Mouse (Mus musculus): Measurements from ENCODE around the gene Evi2. TPM values are rescaled to one million over a fixed set of nuclear protein-coding genes. Genes with fewer than 3 reads are reported as not detected.
A peak's percentile ranks its signal among the peaks of the same experiment; 100 is the strongest.

Evi2 gene
- not detected for total RNA-seq (2021)
- long read RNA-seq, partial matches to known transcripts: 1 of 1 reads
- long read RNA-seq, other reads (novel, unspliced or antisense): 0 of 1 reads

DNA sequence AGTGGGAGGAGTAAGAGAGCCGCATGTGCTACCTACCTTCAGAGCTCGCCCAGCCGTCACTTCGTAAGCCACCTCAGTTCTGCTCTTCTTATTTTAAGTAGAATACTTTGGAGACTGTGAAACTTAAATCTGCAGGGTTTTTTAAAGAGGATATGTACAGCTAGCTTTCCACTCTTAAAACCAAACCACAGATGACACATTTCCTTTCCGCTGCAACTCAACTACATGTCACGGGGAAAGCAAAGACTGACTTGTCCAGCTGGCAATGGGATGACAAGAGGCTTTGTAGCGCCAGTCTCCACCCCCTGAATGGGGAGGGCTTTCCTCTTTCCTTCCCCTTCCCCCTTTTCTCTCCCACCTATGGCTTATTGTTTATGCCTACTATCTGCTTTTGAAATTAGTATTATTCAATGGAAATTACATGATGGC, at the start of gene Evi2, which contains the start of gene Evi2a:
Gene Evi2 (minus strand): TSS at position 257 of the 429 bp plus-strand sequence.
Gene Evi2a (minus strand): TSS at position 277 of the 429 bp plus-strand sequence.
- peak in 1 of 2 experiments; percentile 49 for DNase-seq (ENCODE audit: low spot score in 2 of 2)

DNA sequence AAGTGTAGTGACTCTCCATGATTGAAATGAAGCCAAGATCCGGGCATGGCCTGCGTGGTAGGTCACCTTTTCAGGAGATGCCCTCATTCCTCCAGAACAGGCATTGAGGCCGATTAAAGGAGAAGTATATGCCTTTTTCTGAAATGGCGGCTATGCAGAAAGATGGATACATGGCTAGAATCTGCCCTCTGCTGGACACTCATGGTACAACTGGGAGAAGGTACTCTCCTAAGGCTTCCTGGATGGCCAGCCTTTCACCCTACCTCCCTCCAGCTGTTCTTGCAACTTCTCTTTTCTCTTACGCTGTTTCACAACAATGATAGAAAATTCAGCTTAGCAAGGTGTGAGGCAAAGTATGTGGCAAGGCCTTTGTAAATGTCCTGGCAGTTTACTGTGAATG, 47.4 kb upstream of the Evi2 start:
- DNase-seq (ENCODE audit: low spot score in 2 of 2): peak; percentile 61 to 90

DNA sequence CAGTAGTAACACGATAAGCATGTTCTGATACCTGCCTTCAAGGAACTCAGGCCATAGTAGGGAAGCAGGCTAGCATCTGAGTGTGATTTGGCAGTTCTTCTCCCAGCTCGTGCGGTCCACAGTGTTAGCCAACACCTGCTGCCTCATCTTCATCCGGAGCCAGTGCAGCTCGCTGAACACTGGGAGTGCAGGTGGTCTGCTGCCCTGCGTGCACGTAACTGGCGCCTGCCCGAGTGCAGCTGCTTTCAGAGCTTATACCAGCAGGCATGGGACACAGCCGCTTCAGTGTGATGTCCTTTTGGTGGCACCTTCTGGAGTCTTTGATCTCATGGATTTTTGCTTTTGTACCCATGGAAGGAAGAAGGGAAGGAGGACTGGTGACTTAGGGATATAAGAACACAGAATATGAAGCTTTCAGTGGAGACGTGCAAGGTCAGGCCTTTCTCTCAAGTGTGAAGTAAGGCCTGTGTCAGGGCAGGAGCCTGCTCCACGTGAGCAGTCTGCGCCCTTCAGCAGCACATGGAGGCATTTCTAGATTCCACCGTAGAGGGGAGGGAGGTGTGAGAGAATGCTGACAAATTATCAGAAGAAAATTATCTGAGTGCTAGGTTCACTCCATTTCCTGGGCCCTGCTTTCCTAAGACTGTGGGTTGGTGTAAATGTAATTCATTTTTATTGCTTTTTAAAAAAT, 45.1 kb upstream of the Evi2 start:
- no peak for DNase-seq (ENCODE audit: low spot score in 2 of 2)

DNA sequence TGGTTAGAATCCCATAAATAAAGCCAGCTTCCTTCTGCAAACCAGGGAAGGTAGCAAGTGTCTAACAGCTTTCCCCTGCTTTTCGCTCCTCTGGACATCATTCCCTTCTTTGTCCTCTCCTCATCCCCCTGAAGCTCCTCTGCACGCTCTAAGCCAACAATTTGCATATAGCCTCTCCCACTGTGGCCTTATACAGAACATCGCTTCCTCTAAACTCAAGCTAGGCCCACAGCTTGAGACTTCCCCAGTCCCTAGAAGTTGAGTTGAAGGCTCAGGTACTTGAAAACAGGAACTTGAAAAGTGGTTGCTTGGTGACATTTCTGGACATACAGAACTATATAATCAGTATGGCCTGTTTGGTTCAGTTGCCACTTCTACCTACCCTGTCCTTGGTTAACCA, 43.4 kb upstream of the Evi2 start:
- no peak for DNase-seq (ENCODE audit: low spot score in 2 of 2)

DNA sequence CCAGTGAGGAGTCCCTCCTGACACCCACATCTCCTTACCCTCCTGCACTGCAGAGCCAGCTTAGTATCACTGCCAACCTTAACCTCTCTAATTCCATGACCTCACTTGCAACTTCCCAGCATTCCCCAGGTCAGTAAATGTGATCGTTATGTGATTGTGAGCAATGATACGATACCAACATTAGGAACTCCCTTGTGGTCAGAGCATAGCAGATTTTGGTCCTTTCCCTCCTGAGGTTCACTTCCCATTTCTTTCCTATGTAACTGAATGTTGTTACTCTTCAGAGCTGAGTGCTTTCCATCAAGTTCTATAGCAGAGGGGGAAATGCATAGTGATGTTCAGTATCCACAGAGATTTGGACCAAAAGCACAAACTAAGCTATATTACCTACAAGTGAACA, 39.9 kb upstream of the Evi2 start:
- no peak for DNase-seq (ENCODE audit: low spot score in 2 of 2)

DNA sequence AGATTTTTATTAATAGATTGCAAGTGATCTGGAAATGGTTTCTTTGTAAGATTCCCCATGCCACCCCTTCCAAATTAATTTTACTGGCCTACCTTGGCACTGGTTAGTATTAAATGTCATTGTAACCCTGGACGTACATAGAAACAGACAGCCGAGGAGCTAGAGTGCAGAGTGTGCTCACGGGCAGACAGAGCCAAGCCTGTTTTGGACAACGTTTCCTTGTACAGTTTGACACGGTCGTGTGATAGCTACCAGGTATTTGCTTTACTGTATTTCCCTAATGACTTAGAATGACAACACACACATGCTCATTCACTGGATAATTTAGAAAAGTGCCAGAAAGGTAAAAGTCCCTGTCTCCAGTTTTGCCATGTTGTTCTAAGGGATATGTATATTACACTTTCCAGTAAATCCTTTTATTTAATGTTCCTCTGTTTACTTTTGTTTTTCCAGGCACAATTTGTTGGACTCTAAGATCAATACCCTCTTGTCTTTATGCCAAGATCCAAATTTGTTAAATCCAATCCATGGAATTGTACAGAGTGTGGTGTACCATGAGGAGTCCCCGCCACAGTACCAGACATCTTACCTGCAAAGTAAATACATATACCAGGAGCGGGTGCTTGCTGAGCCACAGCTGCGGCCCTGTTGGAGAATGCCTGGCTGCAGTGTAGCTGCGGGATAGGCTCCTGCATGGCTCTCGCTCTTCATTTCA, 38.0 kb upstream of the Evi2 start:
- DNase-seq (ENCODE audit: low spot score in 2 of 2): no peak

DNA sequence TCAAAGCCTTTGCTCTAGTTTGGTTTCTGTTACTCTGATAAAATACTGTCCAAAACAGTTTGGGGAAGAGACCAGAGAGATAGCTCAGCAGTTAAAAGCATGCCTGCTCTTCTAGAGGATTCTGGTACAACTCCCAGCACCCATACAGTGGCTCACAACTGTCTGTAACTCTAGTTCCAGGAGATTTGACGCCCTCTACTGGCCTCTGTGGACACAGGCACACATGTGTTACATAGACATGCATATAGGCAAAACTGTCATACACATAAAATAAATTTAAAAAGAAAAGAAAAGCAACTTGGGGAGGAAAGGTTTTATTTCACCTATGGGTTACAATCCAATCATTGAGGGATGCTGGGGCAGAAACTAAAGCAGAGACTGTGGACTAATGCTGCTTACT, 36.6 kb upstream of the Evi2 start:
- no peak for DNase-seq (ENCODE audit: low spot score in 2 of 2)

DNA sequence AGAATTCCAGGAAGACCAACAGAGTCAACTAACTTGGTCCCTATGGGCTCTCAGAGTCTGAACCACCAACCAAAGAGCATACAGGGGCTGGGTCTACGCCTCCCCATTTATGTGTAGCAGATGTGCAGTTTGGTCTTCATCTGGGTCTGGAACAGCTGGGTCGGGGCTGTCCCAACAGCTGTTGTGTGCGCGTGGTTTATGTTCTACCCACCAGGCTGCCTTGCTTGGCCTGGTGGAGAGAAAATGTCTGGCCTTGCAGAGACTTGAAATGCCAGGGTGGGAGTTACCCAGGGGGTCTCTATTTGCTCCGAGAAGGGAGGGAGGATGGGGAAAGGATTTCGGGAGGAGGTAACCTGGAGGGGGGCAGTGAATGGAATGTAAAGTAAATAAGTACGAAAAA, 33.1 kb upstream of the Evi2 start:
- no peak for DNase-seq (ENCODE audit: low spot score in 2 of 2)

DNA sequence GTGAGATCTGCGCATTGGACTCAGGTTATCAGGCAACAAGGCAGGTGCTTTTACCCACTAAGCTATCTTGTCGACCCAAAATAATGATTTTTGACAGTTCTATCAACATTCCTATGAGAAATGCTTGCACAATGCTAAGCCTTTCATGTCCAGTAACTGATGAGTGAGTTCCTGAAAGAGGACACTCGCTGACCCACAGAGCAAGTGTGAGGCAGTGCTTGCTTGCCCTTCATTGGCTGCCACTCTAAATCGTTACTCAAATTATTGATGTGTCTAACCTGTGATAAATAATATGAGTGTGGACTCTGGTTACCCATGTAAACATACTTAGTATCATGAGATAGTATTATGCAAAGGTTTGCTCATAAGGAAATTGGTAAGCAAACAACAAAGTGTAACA, 30.1 kb upstream of the Evi2 start:
- no peak for DNase-seq (ENCODE audit: low spot score in 2 of 2)

DNA sequence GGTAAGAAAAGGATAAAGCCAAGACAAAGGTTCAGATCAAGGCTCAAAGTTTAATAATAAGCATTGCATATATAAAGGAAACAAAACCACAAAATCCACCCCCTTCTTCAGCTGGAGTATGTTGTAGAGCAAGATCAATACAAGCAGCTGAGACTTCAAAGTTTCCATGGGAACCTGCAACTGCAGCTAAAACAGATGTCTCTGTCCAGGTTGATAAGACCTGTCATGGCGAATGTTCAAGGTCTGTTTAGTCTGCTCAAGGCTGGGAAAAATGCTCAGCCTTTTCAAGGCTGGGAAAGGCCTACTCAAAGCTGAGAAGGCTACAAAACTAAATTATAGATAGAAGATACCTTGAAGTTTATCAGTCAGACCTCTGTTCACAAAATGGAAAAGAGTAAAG, 22.2 kb upstream of the Evi2 start:
- no peak for DNase-seq (ENCODE audit: low spot score in 2 of 2)

DNA sequence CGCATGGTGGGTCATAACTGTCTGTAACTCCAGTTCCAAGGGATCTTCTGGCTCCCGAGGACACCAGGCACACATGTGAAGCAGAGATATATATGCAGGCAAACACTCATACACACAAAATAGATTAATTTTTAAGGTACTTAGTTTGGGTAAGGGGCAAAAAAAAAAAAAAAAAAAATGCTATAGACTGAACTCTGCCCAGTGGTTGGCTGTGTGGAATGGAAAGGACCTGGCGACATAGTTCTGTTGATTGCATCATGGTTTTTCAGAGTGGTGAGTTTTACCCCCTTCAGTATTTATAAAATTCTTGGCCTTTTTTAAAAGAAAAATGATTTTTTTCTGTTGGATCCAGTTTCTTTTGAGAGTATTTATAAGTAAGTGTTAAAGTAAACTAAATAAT, 5.9 kb upstream of the Evi2 start:
- no peak for DNase-seq (ENCODE audit: low spot score in 2 of 2)

DNA sequence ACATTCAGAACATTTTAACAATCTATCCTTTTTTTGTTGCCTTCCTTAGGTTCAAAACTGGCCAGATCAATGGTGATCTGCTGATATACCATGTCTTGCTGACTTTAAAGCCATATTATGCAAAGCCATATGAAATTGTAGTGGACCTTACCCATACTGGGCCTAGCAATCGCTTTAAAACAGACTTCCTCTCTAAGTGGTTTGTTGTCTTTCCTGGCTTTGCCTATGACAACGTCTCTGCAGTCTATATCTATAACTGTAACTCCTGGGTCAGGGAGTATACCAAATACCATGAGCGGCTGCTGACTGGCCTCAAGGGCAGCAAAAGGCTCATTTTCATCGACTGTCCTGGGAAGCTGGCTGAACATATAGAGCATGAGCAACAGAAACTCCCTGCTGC, 5.2 kb upstream of the Evi2 start:
- DNase-seq (ENCODE audit: low spot score in 2 of 2): no peak

DNA sequence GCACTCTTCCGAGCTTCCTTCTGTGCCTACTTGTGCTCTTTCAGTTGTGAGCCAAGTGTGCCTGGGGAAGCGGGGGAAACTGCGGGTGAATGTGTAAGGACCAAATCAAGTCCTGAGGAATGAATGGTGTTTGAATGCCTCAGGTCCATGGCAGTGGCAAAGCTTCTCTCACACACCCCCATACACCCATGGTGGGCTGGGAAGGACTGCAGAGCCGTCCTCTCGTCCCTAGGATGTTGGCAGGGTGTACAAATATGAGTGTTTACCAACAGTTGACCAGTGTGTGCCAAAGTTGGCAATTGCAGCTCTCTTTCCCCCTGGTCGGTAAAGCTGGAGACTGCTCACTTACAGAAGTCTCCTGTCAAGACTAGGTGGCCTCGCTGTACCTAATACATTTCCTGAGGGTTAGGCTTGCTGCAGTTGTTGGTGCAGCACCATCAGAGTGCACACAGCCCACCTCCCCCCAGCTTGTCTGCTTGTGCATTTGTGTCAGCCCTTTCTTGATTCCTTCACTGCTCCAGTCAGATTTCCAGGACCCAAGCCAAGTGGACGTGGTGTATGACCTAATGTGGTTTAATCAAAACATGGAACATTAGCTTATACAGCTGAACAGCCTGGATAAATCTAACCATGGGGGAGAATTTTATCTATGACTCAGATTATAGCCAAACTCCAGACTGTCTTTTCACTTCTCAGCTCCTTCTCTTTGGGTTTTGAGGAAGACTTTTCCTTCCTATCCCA, 3.7 kb upstream of the Evi2 start:
- DNase-seq (ENCODE audit: low spot score in 2 of 2): peak in 1 of 2 experiments; percentile 53

DNA sequence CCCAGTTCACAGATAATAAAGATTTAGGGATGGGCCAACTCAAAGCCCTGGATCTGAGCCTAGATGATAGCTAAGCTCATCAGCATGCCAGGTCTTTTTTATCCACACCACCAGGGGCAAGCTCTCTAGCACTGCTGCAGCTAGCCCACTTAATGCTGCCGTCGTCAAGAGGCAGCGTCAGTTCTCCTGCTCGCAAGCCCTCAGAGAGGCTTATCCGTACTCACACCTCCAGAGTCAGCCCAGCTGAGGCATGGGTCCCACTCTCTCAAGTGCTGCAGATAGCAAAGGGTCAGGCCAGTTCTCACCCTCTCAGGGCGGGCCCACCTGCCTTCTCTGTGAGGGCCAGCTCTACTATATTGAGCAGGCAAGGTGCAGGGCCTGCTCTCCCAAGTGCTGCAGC, 2.9 kb upstream of the Evi2 start:
- DNase-seq (ENCODE audit: low spot score in 2 of 2): no peak

DNA sequence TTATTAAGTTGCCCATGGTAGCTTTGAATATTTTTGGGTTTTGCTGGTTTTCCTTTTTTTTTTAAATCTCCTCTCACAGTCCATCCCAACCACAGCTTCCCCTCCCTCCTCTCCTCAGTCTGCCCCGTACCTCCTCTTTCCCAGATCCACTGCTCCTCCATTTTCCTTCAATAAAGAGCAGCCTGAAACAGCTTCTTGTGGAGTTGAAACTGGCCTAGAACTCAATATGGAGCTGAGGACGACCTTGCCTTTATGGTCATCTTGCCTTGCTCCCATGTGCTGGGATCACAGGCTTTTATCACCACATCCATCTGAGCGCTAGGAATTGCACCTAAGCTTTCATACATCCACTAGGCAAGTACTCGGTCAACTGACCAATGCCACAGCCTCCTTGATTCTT, 1.1 kb upstream of the Evi2 start:
- DNase-seq (ENCODE audit: low spot score in 2 of 2): no peak

DNA sequence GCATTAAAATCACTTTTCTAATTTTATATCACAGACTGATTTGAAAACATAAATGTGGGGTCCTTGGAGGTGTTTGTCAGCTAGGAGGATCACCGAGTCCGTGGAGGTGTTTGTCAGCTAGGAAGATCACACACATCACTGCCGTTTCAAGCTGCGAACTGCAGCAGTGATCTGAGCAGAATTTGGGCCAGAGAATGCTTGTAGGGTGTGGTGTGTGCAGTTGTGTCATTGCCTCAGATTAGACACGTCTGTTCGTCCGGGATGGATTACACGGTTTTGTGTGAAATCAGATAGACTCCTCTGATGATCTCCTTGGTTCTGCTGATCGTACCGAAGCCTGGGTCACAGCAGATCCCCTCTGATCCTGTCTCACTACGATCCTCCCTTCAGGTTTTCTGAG, 385 bp upstream of the Evi2 start:
- no peak for DNase-seq (ENCODE audit: low spot score in 2 of 2)

DNA sequence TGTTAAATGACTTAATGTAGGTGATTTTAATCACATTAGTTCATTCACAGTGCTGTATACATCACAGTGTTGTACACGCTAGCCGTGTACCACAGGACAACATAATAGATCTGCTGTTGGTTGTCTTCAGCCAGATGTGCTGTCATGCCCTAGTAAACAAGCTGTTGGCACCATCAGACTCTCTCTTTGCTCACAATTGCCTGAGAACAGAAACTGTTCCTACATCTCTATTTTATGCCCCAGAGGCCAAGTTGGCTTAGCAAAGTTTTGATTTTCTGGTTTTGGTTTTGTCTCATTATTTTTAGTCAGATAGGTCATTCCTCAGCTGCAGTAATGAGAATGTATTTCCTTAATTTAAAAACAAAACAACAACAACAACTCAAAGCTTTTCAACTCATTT, 653 bp downstream of the Evi2 start:
- no peak for DNase-seq (ENCODE audit: low spot score in 2 of 2)

DNA sequence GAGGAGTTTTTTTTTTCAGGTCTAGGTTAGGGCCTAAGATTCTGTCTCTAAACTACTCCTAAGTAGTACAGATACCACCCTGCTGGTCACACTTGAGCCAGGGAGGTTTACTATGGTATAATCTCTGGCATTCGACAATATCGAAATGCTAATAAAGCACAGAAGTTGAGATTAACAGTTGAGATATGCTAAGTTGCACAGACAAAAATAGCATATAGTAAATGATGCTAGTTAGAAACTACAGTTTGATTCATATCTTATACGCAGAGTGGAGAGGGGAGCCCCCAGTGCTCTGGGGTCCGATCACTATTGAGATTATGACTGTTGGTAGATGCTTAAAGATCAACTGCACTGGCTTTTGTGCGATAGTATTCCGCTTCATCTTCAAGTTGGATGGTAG, 1.2 kb downstream of the Evi2 start:
- DNase-seq (ENCODE audit: low spot score in 2 of 2): no peak

DNA sequence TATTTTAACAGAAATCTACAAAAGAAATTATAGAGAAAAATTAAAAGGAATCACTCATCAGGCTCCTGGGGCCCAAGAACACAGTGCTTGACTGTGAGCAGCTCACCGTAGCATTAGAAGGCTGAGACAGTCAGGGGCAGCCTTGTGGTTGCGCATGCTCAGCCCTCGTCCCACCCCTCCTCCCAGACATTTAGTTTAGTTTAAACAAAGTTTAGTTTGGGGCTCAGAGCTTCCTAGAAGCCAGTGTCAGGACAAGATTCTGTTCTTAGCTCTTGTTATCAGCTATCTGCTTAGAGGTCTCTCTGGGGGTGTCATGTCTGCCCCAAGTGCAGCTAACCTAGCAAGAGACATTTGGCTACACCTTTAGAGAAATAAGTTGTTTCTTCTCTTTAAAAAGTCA, 1.8 kb downstream of the Evi2 start:
- no peak for DNase-seq (ENCODE audit: low spot score in 2 of 2)

DNA sequence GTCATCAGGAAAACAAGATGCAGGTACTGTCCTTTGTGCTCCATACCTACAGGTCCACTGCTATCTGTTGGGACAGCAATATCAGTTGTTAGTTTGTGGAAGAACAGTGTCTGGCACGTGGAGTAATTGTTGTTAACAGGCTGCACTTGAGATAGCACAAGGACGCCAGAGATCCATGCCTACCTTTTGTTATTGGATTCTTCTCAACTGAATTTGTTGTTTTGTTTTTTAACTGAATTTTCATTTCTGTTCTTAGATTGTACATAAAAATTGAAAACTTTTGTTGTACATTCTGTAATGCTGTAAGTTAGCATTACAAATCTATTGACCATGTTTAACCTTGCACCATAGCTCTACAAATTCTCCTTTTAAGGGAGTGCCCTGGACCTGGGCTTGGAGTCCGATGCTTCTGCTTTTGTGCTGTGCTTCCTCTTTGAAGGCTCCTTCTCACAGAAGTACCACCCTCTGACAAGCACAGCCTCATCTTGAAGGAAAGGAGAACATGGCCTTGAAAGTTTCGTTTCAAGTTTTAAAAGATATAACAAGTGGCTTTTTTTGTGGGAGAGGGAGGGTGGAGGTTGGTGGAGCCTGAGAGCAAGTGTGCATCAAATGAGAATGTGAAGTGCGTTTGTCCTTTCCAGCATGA, 2.5 kb downstream of the Evi2 start:
- DNase-seq (ENCODE audit: low spot score in 2 of 2): no peak

DNA sequence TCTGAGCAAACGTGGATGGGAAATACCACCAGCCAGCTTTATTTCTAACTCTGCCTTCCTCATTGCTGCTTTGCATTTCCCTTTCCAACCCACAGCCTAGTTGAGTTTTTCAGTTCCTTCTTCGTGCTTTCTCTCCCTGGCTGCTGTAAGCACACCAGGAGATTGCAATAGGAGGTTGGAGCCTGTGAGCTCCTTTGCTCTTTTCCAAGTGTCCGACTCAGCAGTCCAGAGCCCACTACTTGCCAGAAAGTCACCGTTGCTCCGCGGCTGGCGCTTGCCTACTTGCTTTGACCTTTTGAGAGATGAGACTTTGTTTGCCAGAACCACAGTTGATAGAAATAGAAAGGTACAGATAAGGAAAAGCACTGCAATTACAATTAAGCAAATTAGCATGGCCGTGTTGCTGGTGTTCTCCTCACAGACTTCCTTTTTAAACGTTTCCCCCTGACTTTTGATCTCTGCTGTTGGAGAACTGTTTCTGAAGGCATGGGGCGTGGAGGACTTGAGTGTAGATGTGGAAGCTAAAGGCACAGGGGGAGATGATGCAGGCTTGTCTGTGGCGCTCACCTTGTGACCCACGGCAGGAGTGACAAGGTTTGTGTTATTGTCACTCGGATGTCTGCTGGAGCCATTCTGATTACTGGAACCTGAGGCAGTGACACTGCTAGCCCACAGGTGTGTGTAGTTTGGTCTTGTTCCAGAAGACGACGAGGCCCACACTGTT, 3.2 kb downstream of the Evi2 start:
- no peak for DNase-seq (ENCODE audit: low spot score in 2 of 2)
